Mouse (Mus musculus): ENCODE results near the gene Ddx19b.
"Not testable (repeated sequence)": the region's sequence is repeated elsewhere in the genome, so short reads cannot be mapped to it uniquely, and the experiment has no call there.

Gene Ddx19b

DNA sequence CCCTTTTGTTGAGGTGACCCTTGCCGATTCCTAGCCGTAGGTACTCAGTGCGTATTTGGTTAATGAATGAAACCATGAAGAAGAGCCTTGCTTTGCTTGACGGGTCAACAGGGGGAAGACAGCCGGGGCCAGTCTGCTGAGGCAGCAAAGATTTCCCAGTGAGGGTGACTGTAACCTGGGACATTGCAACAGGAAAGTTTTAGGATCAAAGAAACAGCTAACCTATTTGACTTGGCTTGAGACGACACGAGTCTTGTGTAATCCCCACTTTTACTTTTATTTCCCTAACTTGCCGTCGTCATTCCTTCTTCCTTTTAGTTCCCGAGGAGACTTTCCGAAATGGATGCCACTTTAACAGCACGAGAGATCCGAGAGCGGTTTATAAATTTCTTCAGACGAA, 5.0 kb upstream of the Ddx19b start:
- intact Hi-C loops (cut with DNase I): no loop called here

DNA sequence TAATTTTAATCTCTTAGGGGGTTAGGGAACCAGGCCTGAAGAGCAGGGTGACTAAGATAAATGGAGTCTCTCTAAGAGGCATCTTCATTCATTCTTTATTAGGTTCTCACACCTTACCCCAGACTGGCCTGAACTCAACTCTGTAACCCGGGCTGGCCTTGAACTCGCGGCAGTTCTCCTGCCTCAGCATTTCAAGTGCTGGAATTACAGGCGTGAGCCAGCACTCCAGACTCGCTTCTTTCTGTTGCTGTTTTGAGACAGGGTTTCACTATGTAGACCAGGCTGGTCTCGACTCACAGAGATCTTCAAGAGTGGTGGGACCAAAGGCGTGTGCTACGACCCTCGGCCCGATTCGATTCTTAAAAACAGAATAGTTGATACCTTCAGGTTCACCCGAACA, 2.7 kb upstream of the Ddx19b start:
- intact Hi-C loops (cut with DNase I): no loop called here

DNA sequence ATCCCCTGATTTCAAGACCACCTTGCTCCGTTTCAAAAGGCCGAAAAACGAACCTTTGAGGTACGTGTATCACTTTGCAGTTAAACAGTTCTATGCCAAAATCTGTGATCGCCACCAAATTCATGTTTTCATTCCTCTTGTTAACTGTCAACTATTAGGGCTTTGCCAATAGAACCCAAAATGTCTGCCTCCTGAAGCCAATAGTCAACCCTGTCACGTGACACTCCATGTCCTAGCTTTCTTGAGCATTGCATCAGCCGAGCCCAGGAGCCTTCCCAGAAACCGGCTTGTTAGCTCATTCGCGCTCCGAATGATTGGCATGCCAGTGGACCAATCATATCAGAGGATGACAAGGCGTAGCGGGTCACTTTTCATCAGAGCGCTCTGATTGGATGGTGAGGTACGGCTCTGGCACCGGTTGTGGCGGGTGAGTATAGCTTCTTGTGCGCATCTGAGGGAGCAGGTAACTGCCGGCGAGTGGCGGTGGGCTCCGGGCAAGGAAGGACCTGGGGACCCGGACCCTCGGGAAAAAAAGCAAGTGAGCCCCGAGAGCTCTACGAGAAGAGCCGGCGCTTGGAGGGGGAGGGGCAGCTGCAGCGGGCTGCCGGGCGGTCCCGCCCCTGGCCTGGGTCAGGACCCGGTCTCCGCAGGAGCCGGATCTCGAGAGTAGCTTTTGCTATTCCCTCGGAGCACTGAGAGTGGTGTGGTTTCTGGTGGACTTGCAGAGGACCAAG, 2.1 kb upstream of the Ddx19b start:
- intact Hi-C loops (cut with DNase I): no loop called here

DNA sequence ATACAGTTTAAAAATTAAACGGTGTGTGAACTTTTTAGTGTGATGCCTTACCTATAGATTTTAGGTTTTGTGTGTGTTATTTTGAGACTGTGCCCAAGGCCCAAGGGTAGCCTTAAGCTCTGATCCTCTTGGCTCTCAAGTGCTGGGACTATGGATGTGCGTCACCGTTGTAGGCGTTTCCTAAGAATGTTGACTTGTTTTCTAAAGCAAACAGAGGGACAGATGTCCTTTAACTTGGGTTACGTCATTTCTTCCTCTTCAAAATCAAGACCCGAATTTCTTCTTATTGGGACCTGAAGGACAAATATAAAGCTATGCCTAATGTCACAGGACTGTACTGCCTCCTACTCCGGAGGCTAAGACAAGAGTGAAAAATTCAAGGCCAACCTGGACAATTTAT, 1.4 kb upstream of the Ddx19b start, which contains the start of gene Aars:
Gene Aars (plus strand): TSS at position 229 of the 400 bp plus-strand sequence.
- intact Hi-C loops (cut with DNase I): no loop called here

DNA sequence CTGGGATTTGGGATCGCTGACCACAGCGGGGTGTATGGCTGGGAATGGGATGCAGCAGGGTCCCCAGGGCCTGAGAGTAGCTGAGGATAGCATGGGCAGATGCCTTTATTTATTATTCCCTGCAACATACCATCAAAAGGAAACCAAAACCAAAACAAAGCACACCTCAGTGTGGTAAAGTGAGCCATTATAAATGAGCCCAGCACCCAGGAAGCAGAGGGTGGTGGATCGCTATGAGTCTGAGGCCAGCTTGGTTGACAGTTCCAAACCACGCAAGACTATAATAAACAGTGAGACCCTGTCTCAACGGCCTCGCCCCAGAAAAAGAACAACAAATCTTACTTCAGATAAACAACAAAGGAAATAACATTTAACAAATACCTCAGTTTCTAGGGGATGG, 1.5 kb downstream of the Ddx19b start:
- intact Hi-C loops (cut with DNase I): no loop called here

DNA sequence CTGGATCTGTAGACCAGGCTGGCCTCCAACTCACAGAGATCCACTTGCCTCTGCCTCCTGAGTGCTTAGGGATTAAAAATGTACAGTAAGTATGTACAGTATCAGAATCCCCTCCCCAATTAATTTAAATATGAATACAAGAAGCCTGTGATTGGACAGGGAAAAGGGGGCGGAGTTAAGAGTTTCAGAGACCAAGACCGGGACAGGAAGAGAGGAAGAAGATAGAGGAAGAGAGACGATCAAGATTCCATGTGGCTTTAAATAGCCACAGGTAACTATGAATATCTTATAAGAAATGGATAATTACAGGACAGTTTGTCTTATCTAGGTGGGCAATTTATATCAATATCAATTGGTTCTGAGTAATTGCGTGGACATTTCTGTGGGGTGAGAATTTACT, 2.0 kb downstream of the Ddx19b start:
- intact Hi-C loops (cut with DNase I): no loop called here

DNA sequence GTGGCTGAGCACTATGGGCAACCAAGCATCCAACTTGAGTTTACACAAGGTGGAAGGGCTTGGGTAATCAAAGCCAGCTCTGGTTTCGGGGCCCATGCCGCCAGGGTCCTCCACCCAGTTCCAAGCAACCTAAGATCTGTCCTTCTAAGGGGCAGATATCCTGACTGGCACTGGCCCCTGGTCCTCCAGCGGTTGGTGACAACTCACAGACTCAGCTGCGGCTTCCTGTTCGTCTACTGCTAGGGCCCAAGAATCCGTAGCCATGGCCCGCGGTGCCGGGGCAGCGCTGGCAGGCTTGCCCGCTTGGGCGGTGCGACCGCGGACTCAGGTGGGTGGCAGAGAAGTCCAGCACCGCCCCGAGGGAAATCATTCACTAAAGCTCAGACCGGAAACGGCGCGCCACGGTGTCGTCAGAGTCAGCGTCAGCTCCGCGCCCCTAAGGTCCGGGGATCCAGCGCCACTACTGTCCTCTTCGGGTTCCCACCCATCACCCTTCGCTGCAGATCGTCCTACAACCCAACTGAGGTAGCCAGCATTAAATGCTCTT, 4.1 kb downstream of the Ddx19b start:
- intact Hi-C loops (cut with DNase I): no loop called here

DNA sequence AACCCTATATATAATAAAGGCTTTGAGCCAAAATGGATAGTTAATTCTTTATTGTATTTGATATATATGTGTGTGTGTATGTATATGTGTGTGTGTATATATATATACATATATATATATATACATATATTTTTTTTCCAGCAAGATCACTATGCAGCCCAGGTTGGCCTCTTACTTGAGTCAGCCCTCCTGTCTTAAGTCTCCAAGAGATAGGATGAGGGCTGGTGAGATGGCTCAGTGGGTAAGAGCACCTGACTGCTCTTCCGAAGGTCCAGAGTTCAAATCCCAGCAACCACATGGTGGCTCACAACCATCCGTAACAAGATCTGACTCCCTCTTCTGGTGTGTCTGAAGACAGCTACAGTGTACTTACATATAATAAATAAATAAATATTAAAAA, 4.9 kb downstream of the Ddx19b start:
- intact Hi-C loops (cut with DNase I): not testable (repeated sequence)

DNA sequence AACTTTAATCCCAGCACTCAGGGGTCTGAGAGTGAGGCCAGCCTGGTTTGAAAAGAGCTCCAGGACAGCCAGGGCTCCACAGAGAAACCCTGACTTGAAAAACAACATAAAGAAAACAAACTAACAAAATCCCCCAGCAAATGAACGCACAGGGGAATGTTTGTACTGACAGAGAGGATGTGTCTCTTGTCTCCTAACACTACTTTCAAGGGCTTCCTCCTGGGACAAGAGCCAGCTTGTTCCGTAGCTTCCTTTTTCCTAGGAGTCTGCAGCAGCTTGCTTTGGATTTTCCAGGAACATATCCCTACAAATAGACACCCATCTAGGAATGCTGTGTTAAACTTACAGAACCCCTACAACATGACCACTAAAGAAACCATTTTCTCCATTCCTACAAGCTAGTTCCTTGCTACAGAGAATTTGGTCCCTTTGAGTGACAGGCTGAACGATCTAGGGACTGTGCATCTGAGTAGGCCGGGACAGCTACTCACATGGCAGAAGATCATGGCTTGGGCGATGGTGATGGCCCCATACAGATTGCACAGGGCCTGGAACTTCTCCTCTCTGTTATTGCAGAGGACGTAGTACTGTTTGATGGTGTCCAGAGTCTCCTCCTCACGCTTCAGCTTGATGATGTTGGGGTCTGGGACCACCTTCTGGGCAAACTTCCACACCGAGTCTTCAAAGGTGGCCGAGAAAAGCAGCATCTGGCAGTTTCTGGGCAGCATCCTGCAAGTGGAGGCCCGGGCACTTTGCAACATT, 21.1 kb downstream of the Ddx19b start:
- intact Hi-C loops (cut with DNase I): not testable (repeated sequence)

DNA sequence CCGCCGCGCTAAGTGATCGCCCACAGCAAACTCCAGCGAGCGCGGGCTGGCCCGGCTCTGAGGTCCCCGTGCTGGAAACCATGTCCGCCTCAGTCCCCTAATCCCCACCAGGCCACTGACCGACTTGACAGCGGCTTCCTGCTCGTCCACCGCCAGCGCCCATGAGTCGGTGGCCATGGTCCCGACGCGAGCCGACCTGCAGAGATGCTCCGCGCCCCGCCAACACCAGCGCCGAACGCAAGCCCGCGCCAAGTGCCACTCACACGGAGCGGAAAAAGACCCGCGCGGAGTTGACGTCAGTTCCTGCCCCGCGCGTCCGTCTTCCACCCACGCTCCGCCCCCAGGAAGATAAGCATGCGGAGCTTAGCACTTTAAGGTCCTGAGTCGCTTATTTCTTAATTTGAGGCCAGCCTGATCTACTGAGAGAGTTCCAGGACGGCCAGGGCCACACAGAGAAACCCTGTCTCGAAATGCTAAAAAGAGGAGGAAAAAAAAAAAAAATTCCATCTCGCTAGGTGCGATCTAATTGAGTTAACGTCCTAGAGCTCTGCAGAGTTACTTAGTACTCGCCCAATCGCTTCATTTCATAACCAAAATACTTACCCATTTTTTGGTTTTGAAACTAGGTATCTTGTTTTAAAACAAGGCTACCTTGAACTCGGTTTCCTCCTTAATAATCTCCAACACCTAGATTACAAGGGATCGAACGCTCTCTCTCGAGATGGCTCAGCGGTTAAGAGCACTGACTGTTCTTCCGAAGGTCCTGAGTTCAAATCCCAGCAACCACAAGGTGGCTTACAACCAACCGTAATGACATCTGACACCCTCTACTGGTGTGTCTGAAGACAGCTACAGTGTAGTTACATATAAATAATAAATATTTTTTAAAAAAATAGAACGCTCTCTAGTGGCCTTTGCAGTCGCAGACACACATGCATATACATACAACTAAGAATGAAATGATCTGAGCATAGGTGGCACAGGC, 33.7 kb downstream of the Ddx19b start, which contains the start of gene Ddx19a:
Gene Ddx19a (minus strand): TSS at position 254 of the 985 bp plus-strand sequence.
- intact Hi-C loops (cut with DNase I): no loop called here

DNA sequence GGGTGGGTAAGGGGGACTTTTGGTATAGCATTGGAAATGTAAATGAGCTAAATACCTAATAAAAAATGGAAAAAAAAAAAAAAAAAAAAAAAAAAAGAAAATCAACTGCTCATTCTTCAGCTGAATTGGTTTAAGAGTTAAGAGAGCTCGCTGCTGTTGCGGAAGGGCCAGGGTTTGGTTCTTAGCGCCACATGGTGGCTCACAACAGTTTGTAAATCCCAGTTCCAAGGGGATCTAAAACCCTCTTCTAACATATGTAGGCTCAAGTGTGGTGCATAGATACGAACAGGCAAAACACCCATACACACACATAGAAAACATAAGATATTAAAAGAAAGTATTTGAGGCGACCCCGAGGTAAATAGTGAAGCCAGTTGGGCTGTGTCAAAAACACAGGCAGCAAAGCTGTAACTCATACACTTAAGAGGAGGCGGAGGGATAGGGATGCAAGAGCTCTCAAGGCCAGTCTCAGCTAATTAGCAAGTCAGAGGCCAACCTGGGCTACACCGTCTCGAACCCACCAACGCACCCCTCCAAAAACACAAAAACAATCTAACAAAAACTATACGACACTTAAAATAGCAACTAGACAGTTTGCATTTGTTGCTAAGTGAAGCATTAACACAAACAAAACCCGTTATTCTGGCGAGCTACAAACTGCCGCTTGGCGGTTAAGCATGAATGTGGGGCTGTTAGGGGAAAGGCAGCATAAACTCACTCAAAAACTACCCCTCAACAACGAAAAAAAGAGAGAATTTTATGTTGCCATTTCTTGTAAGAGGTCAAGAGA, 34.7 kb downstream of the Ddx19b start:
- intact Hi-C loops (cut with DNase I): no loop called here

DNA sequence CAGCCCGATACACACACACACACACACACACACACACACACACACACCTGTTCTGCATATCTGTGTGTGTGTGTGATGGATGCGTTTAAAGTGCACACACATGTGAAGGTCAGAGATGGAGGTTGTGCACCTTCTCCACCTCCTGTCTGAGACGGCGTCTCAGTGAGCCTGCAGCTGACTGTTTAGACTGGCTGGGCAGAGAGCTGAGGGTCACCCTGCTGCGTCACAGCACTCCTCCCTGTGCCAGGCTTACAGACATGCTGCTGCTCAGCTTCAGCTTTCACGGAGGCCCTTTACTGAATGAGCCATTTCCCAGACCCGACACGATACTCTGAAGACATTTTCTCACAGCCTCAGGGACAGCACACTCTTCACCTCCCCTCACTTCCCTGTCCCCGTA, 41.5 kb downstream of the Ddx19b start:
- intact Hi-C loops (cut with DNase I): no loop called here

DNA sequence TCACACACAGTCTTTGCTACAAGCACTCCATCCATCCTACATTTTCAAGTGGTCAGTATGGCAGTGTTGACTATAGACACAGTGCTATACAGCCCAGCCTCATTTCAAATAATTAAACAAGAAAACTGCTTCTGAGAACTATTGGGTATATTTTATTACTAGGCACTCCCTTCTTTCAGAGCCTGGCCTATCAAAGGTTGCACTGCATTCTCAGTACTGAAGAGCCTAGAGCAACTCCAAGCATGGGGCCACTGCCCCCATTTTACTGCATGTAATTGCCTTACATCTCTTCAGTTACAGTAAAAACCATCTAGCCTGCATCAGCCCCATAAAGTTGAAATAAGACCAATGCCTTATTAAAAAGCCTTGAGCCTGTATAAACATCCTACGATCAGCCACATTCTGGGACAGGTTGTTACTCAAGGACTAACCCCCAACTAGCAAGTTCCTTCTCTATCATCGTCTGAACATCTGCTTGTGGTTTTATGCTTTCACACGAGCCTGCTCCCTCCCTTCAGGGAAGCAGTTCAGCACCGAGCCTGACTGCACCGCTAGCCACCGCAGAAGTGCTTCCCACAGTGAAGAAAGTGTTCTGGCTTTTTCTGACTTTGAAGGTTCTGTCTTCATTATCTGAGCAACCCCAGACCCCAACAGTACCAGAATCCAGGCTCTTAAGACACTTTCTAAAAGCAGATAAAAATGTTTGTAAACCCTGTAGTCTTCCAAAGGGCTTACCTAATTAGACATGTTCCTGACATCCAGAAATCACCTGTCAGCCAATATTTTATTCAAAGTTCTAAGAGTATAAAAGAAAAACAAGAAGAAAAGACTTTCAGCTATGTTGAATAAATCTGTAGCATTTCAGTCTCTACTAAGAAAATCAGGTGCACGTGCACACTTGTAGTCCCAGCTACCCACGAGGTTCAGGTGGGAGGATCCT, 43.5 kb downstream of the Ddx19b start:
- intact Hi-C loops (cut with DNase I): no loop called here

DNA sequence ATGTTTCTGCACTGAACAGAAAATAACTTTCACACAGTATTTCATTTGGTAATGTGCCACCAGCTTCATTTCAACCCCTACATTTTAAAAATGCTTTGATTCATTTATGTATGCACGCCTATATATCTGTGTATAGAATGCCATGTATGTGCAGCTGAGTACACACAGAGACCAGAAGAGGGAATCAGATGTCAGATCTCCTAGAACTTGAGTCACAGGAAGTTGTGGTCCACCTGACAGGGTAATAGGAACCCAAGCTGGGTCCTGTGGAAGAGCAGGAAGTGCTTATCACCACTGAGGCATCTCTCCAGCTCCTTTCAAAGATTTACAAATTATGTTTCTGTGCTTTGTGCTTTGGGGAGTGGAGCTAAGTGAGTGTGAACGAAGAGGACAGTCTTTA, 50.2 kb downstream of the Ddx19b start:
- intact Hi-C loops (cut with DNase I): no loop called here

DNA sequence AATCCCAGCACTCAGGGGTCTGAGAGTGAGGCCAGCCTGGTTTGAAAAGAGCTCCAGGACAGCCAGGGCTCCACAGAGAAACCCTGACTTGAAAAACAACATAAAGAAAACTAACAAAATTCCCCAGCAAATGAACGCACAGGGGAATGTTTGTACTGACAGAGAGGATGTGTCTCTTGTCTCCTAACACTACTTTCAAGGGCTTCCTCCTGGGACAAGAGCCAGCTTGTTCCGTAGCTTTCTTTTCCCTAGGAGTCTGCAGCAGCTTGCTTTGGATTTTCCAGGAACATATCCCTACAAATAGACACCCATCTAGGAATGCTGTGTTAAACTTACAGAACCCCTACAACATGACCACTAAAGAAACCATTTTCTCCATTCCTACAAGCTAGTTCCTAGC, 53.6 kb downstream of the Ddx19b start:
- intact Hi-C loops (cut with DNase I): not testable (repeated sequence)

DNA sequence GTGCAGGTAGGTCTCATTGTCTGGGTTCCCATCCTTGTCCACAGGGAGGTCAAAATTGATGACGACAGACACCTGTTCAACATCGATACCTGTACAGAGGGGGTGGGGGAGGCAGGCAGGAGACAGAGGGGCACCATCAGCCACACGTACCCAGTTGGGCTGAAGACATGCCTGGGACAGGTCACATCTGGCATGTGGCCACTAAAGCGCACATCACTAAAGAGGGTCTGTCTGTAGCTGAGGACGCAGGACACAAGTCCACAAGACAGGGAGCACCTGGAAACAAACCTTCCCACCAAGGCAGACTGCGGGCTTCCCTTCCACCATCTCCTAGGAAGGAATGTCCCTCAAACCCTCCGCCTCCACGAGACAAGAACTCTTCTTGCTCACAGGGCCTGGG, 55.0 kb downstream of the Ddx19b start:
- intact Hi-C loops (cut with DNase I): not testable (repeated sequence)

DNA sequence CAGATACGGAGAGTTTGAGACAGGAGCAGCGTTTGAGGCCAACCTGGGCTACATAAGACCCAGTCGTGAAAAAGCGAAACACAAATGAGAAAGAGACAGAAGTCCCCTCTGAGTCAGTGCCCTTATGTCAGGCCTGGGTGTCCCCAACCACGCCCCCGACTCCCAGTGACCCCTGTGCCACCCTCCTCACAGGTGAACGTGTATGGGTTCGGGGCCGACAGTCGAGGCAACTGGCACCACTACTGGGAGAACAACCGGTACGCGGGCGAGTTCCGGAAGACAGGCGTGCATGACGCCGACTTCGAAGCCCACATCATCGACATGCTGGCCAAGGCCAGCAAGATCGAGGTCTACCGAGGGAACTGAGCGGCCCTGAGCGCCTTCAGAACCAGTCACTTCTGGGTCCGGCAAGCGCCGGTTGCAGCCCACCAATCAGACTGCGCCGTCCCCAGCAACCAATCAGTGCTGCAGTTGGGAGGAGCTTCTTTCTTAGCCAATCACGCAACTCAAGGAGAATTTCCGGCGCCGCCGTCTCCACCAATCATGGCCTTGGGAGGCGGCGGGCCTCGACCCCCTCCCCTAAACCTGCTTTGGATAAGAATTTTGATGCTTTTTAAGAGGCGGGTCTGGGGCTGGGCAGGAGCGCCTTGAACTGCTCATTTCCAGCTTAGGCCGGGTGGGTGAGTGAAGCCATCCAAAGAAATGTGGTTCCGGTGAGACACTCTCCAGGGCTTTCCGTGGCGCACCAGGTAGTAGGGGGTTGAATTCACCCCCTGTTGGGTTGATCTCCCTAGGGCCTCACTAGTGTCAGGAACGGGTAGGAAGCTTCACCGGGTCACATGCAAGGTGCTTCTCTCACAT, 61.4 kb downstream of the Ddx19b start:
- intact Hi-C loops (cut with DNase I): loop anchor here (5.0 kb wide), 1 partner anchor 68 kb away; the partner anchor contains the start of gene Fuk

DNA sequence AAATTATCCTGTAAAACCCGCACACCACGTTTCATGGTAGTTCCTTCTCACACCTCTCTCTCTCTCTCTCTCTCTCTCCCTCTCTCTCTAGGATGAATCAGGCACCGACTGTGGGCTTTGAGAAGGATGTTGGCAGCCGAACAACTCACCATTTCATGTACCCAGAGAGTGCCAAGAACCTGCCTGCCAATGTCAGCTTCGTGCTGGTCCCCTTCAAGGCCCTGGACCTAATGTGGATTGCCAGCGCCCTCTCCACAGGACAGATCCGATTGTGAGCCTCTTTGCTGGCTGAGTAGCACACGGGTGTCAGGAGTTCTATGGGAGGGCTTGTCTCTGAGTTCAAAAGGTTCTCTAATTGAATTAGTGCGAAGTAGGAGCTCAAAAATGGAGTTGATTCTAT, 64.2 kb downstream of the Ddx19b start:
- intact Hi-C loops (cut with DNase I): loop anchor here (5.0 kb wide), 1 partner anchor 65 kb away; the partner anchor contains the start of gene Fuk
